Mouse (Mus musculus) activated CD4-positive, CD25-positive, alpha-beta regulatory T cell (primary cell): ENCODE data around the gene Arid4a. TPM values are rescaled to one million over a fixed set of nuclear protein-coding genes. Genes with fewer than 3 reads are reported as not detected.

Source experiments
- polyA plus RNA-seq, 2 experiments: library from polyadenylated mRNA; unstranded; fragments of 100-300 nt; shearing (Covaris generic); gene quantifications; one replicate each; pipeline ENCODE4 v1.2.1; 2017

Gene Arid4a
- 100 to 1,000 TPM; 122 to 148 TPM for polyA plus RNA-seq

DNA sequence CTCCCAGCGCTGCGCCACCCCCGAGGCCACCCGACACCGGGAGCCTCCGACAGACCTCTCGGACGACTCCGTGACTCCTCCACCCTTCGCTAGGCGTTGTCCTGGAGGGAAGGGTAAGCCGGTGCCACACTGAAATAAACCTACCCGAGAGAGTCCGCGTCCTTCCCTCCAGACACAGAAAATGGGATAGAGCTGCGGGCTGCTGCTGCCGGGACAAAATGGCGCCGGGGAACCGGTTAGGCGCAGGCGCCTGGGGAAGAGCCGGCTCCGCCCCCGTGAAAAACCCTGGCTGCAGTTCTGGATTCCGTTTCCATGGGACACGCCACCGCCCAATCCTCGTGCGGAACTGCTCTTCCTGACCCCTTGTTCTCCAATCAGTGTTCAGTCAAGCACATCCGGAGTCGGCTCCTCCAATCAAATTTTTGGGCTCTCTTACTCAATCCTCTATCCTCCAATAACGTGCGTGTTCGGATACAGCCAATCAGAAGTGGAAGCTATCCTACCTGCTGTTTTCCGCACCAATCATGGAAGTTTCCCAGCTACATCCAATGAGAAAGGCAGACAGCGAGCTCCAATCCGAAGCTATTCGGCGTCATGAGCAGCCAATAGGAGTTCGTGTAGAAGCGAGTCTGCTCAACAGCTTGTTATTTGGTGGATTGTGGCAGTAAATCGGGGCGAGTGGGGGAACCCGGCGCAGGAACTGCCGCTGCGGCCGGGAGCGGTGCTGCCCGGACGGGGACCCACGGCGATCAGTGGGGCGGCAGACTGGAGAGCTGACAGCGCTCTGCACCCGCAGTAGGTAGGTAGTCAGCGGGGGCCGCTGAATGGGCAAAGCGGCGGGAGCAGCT lies at the start of gene Arid4a:
TSS of gene Arid4a (plus strand) at position 628 of the 848 bp plus-strand sequence.

DNA sequence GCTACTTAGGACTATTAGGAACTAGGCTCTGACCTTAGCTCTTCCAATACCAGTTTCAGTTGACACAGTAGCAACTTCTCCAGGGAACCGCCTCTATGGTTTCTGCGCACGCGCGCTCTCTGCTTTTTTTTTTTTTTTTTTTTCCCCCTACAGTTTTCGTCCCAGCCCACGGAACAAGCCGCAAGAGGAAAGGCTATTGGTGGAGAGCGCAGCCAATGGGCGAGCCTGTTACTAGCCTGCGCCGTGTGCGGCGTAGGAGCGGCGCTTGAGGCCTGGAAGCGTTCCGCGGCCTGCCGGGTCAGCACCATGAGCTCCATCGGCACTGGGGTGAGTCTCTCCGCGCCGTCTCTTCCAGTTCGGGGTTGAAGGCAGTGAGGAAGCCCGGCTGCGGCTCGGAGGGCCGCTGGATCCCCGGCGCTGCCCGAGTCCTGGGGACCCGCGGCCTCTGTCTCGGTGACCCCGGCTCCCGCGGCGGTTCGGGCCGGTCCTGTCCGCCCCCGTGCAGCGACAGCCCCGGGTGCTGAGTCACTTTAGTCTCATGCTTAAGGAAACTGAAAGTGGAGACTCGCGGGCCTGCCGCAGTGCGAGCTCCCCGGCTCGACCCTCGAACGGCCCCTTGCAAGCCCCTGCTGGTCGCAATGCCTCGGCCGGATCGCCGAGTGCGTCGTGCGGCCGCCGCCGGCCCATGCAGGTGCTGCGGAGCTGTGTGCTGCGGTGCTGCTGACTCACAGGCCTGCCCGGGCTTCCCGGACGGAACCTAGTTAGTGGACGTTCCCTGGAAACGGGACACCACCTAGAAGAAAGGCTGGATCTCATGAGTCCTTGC lies 41.1 kb upstream of the Arid4a start, which contains the start of gene Psma3:
TSS of gene Psma3 (plus strand) at position 181 of the 826 bp plus-strand sequence.

DNA sequence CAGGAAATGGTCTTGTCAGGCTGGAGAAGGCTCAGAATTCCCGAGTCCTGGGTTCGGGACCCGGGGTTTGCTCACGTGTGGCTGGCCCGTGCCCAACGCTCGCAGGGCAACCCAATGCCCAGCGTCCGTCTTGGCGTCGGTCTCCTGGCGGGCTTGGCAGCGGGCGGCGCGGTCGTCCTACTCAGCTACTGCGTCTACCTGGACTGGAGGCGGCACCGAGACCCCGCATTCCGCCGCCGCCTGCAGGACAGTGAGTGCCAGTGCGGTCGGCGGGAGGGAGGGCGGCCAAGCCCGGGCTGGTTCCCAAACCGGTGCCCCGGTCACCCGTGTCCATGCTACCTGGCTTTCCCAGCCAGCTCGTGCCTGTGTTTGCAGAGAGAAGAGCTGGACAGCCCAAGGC lies 95.5 kb downstream of the Arid4a start, which contains the start of gene Tomm20l:
TSS of gene Tomm20l (plus strand) at position 98 of the 400 bp plus-strand sequence.

DNA sequence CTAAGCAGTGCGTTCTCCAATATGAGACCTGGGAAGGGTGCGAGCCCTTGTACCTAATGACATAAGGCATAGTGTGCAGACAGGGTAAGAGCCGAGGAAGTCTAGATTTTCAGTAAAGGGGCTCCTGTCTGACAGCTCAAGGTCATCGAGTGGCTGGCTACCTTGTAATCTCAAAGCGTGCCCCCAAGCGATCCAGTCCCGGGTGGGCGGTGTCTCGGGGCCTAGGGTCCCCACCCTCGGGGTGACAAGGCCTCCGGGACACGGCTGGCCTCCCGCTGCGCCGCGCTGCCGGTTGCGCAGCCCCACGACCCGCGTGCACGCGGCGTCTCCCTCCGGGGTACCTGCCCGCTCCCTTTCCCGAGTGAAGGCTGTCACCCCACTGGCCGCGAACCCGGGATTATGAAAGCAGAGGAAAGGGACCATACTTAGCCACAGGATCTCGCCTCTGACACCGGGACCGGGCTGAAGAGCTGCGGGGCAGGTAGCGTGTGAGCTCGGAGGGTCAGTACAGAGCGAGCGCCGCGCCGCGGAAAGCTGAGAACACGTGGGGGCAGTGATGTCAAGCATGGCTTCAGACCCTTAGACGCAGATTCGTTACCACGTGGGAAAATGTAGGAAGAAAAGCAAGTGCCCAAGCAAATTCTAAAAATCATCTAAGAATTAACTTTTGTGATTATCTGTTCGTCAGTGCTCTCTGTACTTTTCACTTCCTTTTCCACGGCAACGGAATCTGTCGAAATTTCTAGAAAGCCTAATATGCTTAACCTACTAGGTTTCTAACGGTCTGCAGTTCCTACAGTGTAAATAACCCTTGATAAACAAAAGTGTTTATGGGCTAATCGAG lies 120.6 kb downstream of the Arid4a start, which contains the start of the genes Timm9 and 2700049A03Rik:
TSS of gene Timm9 (minus strand) at position 555 of the 844 bp plus-strand sequence.
TSS of gene 2700049A03Rik (plus strand) at position 719 of the 844 bp plus-strand sequence.

Other genes starting within 250 kb of the Arid4a start
- gene Frmd6, start 190.5 kb upstream of the Arid4a start, polyA plus RNA-seq = 10 to 100 TPM; 16.3 to 37.6 TPM
- gene Actr10, start 78.1 kb upstream of the Arid4a start, polyA plus RNA-seq = 100 to 1,000 TPM; 329 to 400 TPM
- 100 to 1,000 TPM; 386 to 401 TPM for gene Psma3, start 41.4 kb upstream of the Arid4a start, polyA plus RNA-seq
- under 1 TPM in 1 of 2 experiments, not detected in 1; 0.31 TPM for gene Tomm20l, start 95.4 kb downstream of the Arid4a start, polyA plus RNA-seq
- gene Timm9, start 120.7 kb downstream of the Arid4a start, polyA plus RNA-seq = 10 to 100 TPM; 36.9 to 71.4 TPM
- 10 to 100 TPM in 1 of 2 experiments, 1 to 10 TPM in 1; 9.5 to 11.7 TPM for gene 2700049A03Rik, start 120.9 kb downstream of the Arid4a start, polyA plus RNA-seq